Mouse (Mus musculus) skeletal muscle tissue, adult 2 months (tissue): ENCODE data around the gene Abca13.
"Not testable (repeated sequence)": the region's sequence is repeated elsewhere in the genome, so short reads cannot be mapped to it uniquely, and the experiment has no call there.

ENCODE experiments used
- DNase-seq: peaks from one replicate; pipeline ENCODE4 v3.0.0-alpha.2; 2012; ENCODE audit warnings: low read depth, low spot score

Abca13 gene

DNA sequence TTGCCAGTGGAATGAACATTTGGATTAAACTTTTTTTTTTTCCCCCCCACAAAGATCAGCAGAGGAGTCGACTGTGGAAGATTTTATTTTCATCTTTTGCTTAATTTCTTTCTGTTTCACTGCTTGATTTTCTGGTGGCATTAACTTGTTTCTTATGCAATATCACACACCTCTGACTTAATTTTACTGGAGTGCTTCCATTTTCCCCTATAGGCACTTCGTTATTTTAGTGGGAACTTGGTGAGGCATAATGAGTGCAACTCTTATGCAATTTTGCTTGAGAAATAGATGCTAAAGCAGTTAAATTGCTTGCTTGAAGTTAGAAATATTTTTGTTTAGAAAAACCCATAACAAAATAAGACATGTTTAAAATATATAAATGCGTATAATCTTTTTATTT lies 94.0 kb downstream of the Abca13 start:
- DNase-seq = no peak

DNA sequence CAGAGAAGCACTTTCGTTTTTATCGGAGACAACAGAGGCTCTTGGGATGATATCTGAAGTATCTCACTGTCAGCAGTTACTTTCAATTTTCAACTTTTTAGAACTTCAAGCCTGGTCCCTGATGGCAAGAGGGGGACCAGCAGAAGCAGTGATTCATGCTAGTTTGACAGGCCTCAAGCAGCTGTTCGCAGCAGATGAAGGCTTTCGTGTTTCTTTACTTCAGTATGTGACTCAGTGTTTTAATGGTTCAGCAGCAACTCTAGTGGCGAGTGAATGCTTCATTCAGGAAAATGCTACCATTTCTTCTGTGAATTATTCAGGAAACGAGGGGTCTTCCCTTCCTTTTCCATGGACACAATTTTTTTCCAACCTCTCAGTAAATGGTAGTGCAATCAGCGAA lies 99.4 kb downstream of the Abca13 start:
- DNase-seq = no peak

DNA sequence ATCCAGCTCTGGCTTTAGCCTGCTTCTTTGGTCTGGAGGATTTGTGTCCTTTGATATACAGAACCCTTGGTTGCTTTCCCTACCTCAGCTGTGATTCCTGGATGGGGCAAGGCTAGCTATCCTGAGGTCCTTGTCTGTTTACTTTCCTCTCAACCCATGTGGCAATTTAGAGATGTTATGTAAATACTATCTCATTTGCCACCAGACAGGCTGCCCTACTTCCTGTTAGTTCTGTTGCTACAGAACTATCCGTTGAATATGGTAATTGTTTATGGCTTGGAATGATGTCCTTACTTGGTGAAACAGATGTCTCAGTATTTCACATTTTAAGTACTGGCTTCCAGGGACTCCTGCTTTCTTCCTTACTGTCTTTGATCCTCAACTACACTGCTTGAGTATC lies 107.9 kb downstream of the Abca13 start:
- DNase-seq = no peak

GRCm38 (mm10) chr11:9305450-9305849 lies 113.7 kb downstream of the Abca13 start:
- DNase-seq = no peak

DNA sequence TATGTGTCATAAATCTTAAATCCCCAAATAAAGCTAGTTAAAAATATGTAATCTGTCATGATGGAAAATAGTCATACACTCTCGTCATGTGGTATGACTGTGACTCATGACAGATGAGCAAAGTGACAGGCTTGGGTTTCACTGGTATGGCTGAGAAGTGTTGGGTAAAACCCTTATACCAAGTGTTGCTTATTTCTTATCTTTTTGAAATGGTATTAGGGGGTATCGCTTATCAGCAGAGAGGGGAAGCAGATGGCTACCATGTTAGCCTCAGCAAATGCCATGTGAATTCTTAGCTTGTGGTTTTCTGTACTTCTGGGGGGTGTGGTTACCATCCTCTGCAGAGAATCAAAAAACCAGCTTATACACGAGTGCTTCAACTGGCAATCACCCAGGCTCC lies 124.8 kb downstream of the Abca13 start:
- DNase-seq = no peak

- DNase-seq = peak; percentile 6
These were observed 125.6 kb downstream of the Abca13 start for GRCm38 (mm10) chr11:9317076-9317929.

- no peak for DNase-seq
These were observed 146.4 kb downstream of the Abca13 start for GRCm38 (mm10) chr11:9338151-9338550.

DNA sequence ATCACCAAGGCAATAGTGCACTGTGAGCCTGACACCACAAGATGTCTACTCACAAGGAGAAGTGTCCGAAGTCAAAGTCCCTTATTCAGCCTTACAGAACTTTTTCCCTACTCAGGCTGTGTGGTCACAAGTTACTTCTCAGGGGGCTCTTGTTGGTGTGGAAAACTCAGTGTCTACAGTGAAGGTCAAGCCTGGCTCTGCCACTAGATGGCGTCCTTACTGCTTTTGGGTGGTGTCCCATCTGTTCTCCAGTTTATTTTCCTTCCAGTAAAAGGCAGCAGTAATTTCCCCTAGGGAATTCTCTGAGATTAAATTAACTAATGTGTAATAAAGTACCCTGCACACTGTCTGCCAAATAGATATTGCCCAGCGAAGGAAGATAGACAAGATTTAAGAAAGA lies 156.0 kb downstream of the Abca13 start:
- no peak for DNase-seq

DNA sequence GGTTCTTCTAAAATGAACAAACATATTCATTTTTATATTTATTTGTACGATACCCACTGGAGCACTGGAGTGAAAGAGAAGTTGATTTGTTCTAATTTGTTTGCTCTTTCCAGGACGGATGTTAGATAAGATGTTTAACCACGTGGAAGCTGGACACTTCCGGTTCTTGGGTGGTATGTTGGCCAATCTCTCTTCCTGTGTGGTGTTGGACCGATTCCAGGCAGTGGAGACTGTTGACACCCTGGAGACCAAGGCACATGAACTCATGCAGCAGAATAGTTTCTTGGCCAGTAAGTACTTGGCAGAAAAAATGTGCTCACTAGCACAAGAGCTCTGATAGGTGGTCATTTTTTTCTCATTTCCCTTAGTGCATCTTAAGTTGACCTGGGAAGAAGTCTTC lies 181.4 kb downstream of the Abca13 start:
- DNase-seq = no peak

- DNase-seq = not testable (repeated sequence)
These were observed 182.7 kb downstream of the Abca13 start for GRCm38 (mm10) chr11:9374426-9374825.

- DNase-seq = no peak
These were observed 196.8 kb downstream of the Abca13 start for GRCm38 (mm10) chr11:9388520-9388919.

DNA sequence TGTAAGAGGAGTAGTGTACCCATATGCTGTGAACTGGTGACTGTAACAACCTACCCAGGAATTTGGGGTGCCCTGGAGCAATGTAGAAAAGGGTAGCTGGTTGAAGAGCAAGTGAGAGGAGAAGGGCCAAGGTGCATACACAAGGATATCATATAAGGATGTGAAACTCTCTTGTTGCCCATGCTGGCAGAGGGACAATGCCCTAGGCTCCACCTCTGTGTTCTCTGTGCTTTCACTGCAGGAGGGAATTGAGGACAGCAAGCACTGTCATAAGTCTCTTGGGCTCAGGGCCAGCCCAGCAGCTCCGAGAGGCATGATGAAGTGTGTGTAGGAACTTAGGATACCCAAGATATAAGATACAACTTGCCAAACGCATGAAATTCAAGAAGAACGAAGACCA lies 225.2 kb downstream of the Abca13 start:
- no peak for DNase-seq

GRCm38 (mm10) chr11:9420205-9420604 lies 228.5 kb downstream of the Abca13 start:
- no peak for DNase-seq

DNA sequence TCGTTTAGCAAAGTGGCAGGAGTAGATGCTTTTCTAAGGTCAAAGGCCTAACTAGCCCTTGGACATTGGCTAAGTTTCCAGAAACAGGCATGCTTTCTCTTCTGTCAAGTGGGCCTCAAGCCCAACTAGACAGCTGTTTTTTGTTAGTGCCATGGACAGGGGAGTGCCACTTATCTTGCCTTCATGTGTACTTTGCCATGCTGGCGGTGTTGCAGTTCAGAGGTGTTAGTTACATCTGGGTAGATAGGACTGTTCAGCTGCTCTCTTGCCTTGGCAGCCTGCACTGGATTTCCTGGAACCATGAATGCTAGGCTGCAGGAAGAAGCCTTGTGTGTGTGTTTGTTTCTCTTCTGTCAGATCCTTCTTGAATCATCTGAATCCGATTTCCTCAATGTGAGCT lies 235.7 kb downstream of the Abca13 start:
- DNase-seq = no peak

DNA sequence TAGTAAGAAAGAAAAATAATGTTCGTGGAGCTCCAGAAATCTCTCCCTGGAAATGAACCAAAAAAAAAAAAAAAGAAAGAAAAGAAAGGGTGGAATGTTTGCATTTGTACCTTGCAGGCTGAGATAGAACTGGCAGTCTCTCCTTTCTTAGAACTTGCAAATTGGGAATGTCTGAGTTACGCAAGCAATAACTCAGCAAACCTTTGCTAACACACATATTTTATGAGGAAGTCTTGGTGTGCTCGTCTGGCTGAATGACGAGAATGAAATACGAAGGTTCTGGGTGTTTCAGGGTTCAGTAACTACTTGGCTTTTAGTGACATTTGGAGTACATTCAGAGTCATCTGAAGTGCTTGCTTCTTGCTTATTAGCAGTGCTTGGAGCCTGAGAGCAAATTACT lies 241.1 kb downstream of the Abca13 start:
- DNase-seq = no peak

GRCm38 (mm10) chr11:9436617-9437016 lies 244.9 kb downstream of the Abca13 start:
- no peak for DNase-seq

- no peak for DNase-seq
These were observed 248.0 kb downstream of the Abca13 start for GRCm38 (mm10) chr11:9439781-9440180.

DNA sequence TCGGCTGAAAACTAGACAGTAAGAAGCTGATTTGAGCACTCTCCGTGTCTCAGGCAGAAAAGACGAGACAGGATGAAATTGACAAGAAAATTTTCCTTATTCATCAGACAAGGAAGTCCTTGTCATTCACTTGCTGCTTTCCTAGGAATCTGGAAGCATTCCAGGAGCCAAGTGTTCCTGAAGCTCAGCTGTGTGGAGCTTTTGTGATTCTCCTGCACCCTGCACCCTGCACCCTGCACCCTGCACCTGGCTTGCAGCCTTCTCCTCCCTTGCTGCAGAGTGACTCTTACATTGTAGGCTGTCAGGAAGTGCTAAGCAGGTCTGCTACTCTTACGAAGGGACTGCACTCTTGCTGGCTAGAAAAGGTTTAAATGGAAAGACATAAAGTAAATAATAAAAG lies 249.4 kb downstream of the Abca13 start:
- DNase-seq = no peak

- no peak for DNase-seq
These were observed 280.7 kb downstream of the Abca13 start for GRCm38 (mm10) chr11:9472400-9472799.

- DNase-seq = no peak
These were observed 289.8 kb downstream of the Abca13 start for GRCm38 (mm10) chr11:9481511-9481910.

DNA sequence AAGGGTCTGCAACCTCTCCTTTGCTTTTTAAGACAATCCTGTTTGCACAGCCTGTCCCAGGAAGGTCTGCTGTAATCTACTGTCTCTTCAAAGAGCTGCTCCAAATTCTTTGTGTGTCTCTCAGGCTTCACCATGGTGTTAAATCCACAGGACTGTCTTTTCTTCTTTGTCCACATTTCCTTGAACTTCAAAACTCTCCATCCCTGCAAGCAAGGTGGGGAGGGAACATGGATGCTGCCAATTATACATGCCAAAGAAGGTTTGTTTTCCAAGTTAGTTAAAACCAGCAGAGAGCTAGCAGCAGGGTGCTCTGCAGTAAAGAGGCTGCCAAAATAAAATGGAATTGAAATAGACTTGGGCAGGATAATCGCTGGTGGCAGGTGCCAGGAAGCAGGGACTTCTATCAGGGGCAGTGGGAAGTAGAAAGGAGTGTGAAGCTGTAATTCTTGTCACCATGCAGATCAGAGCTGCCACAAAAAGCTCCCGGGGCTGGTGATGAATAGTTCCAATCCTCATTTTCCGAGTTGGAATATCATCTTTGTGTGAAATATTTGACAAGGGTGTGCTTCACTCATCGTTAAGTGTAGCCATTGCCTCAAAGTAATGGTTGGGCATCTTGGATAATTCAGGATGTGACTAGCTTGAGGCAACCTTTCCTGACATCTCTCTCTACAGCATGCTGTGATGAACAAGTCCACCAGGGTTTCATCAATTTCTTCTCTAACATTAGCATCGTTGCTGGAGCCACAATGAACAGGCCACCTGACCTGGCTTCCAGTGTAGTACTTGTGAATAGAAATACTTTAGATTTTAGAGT lies 308.8 kb downstream of the Abca13 start:
- no peak for DNase-seq

DNA sequence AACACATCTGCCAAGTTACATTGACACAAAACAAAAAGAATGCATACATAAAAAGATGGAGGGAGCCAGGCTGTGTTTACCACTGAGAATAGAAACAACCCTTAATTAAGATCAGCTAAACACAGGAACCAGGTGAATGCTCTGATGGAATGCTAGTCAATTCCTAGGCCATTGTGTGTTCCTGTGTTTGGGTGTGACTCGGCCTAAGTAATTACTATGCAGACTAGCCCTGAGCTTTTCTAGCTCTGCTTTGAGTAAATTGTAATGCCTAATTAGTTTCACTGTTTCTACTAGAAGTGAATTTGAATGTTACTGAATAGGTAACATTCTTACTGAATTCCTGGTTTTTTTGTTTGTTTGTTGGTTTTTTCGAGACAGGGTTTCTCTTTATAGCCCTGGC lies 323.2 kb downstream of the Abca13 start:
- not testable (repeated sequence) for DNase-seq

DNA sequence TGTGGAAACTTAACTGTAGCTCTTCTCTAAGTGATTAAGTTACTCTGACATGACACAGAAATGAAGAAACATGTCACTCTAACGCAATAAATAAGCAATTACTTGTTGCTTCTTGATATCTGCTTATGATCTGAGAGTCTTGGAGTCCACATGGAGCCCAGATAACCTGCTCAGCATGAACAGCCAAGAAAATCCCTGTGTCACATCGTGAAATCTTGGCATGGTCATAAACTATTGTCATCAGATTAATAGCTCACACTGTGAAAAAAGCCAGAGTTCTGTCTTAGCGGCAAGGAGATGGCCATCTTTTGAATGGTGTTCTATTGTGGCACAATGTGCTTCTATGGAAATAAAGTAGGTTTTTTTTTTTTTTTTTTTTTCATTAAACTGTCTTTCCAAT lies 336.8 kb downstream of the Abca13 start:
- DNase-seq = no peak
